Mouse (Mus musculus) bone marrow, adult 2 months (tissue): ENCODE data around the gene Slc35f6. TPM values are rescaled to one million over a fixed set of nuclear protein-coding genes. Genes with fewer than 3 reads are reported as not detected.

Experiments
- H3K27ac ChIP-seq: fragments of 200-500 bp; 2 replicates; pipeline ENCODE4 v1.5.1; 2012; ENCODE audit warnings: low read depth, mild to moderate bottlenecking, control low read depth, inconsistent platforms, low read length; ENCODE audit not compliant: control insufficient read depth, poor library complexity, insufficient read depth
- H3K4me1 ChIP-seq: fragments of 200-500 bp; 2 replicates; pipeline ENCODE4 v1.6.1; 2011; ENCODE audit warnings: low read length; ENCODE audit not compliant: control insufficient read depth, insufficient read depth
- H3K4me3 ChIP-seq: fragments of 200-500 bp; replicated peaks from 2 replicates; pipeline ENCODE3; 2011; ENCODE audit warnings: mild to moderate bottlenecking, low read depth, low read length, control low read depth; ENCODE audit not compliant: control insufficient read depth
- CTCF ChIP-seq: fragments of 200-500 bp; IDR thresholded peaks from 2 replicates; pipeline ENCODE4 v1.5.1; 2011; ENCODE audit warnings: low read length, control low read depth; ENCODE audit not compliant: control insufficient read depth, insufficient read depth
- POLR2A ChIP-seq: fragments of 200-500 bp; IDR thresholded peaks from 2 replicates; pipeline ENCODE4 v1.6.1; 2011; ENCODE audit warnings: low read depth, mild to moderate bottlenecking, control low read depth, low read length, borderline replicate concordance; ENCODE audit not compliant: control insufficient read depth
- WGBS: fragments of 180-500 bp; shearing (Covaris S2); methylation state at CpG from one replicate; pipeline ENCODE4 v1.1.7; 2018; 5-methylcytosine and 5-hydroxymethylcytosine counted together
- polyA plus RNA-seq: library from polyadenylated mRNA; stranded (reverse); fragments of >200 nt; gene quantifications from 2 replicates; pipeline ENCODE4 v1.2.4, GENCODE M21; 2011; ENCODE audit warnings: low replicate concordance; ENCODE audit not compliant: missing spikeins, insufficient read depth, insufficient read length

The Slc35f6 gene
- polyA plus RNA-seq, 1 experiment, result 17.0 TPM

- TF ChIP-seq POLR2A, result no peak
- TF ChIP-seq CTCF, result no peak
- Histone ChIP-seq H3K27ac (no peak overlapping the region), H3K4me3 (no peak overlapping the region), H3K4me1 (no peaks in the 10 kb centered on the region; the same call in 1 of the 2 replicates)
- WGBS, result 69% methylated on average over 11 of the region's 11 CpGs
Observed at GRCm38 (mm10) chr5:30617851-30618250, 29.9 kb upstream of the Slc35f6 start.

- Histone ChIP-seq H3K4me3 (no peak overlapping the region), H3K27ac (no peak overlapping the region), H3K4me1 (no peaks in the 10 kb centered on the region; the same call in 1 of the 2 replicates)
- 69% methylated on average over 8 of the region's 8 CpGs for WGBS
- TF ChIP-seq CTCF (no peak), POLR2A (no peak)
Observed at GRCm38 (mm10) chr5:30618376-30619003, 29.2 kb upstream of the Slc35f6 start.

- WGBS, result 69% methylated on average over 2 of the region's 2 CpGs
- Histone ChIP-seq H3K4me3 (no peak overlapping the region), H3K27ac (no peak overlapping the region), H3K4me1 (no peaks in the 10 kb centered on the region; the same call in 1 of the 2 replicates)
- TF ChIP-seq CTCF (no peak), POLR2A (no peak)
Observed at GRCm38 (mm10) chr5:30619211-30619610, 28.5 kb upstream of the Slc35f6 start.

- Histone ChIP-seq H3K4me1 (no peaks in the 10 kb centered on the region; the same call in 1 of the 2 replicates), H3K4me3 (no peak overlapping the region), H3K27ac (no peak overlapping the region)
- 94% methylated on average over 20 of the region's 20 CpGs for whole genome bisulfite sequencing
- TF ChIP-seq CTCF, result no peak
- TF ChIP-seq POLR2A, result no peak
Observed at GRCm38 (mm10) chr5:30620567-30620966, 27.2 kb upstream of the Slc35f6 start.

- Histone ChIP-seq H3K4me3 (no peak overlapping the region), H3K4me1 (no peaks in the 10 kb centered on the region; the same call in 1 of the 2 replicates), H3K27ac (no peak overlapping the region)
- WGBS, result 86% methylated on average over 9 of the region's 9 CpGs
- TF ChIP-seq POLR2A (no peak), CTCF (no peak)
Observed at GRCm38 (mm10) chr5:30621211-30621790, 26.4 kb upstream of the Slc35f6 start.

GRCm38 (mm10) chr5:30621844-30622176 is 25.9 kb upstream of the Slc35f6 start:
- no peak overlapping the region for H3K27ac ChIP-seq
- 62% methylated on average over 22 of the region's 22 CpGs for whole genome bisulfite sequencing
- TF ChIP-seq POLR2A, result no peak
- no peak for TF ChIP-seq CTCF
- H3K4me1 ChIP-seq, result no peaks in the 10 kb centered on the region; the same call in 1 of the 2 replicates
- no peak overlapping the region for H3K4me3 ChIP-seq

GRCm38 (mm10) chr5:30622177-30622840 is 25.4 kb upstream of the Slc35f6 start:
- TF ChIP-seq CTCF (no peak), POLR2A (no peak)
- H3K4me3 ChIP-seq, result no peak overlapping the region
- H3K27ac ChIP-seq, result no peak overlapping the region
- no peaks in the 10 kb centered on the region; the same call in 1 of the 2 replicates for H3K4me1 ChIP-seq
- 5% methylated on average over 69 of the region's 69 CpGs for WGBS

- Histone ChIP-seq H3K4me1 (no peaks in the 10 kb centered on the region; the same call in 1 of the 2 replicates), H3K4me3 (no peak overlapping the region), H3K27ac (no peak overlapping the region)
- TF ChIP-seq POLR2A, result no peak; the same call in 1 of the 2 replicates
- no peak for TF ChIP-seq CTCF
- 3% methylated on average over 10 of the region's 10 CpGs for WGBS
Observed at GRCm38 (mm10) chr5:30622841-30623185, 24.9 kb upstream of the Slc35f6 start.
